Mouse (Mus musculus): ENCODE results near the gene Fnbp1l. TPM values are rescaled to one million over a fixed set of nuclear protein-coding genes. Genes with fewer than 3 reads are reported as not detected.
A peak's percentile ranks its signal among the peaks of the same experiment; 100 is the strongest.

The Fnbp1l gene
- total RNA-seq, 2 experiments from 2014 or later, result 36.1 to 47.9 TPM

DNA sequence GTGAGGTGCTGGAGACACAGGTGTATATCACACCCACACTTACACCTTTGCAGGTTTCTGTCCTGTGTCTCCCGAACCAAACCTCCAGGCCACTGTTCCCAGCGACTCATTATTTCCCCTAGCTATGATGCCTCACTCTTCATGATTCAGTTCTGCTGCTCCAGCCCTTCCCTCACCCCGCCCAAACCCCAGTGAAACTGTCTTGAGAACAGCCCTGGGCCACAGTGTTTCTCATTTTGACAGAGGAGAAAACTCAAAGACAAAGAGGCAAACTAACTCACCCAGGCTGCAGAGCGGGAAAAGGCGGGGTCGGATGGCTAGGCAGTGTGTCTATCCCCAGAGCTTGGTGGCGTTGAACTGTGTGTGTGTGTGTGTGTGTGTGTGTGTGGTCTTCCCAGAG is 121.0 kb downstream of the Fnbp1l start:
- no peak for DNase-seq (ENCODE audit: low spot score in 2 of 2)

DNA sequence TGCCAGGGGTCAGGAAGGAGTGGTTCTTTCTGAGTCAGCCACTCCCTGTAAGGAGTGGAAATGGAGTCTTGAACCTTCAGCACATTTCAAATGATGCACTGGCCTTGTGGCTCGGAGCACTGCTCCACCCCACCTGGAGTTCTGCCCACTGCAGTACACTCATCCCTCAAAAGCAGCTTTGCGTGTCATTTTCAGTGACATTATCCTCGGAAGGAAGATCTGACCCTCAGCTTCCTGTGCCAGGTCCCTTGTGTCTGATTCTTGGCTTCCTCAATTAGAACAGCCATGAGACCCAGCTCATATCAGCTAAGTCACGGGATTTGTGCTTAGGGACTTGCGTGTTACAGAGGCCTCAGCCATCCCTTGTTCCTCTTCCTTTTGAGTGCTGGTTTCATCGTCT is 121.6 kb downstream of the Fnbp1l start:
- DNase-seq (ENCODE audit: low spot score in 2 of 2), result peak in 1 of 2 experiments; percentile 25

DNA sequence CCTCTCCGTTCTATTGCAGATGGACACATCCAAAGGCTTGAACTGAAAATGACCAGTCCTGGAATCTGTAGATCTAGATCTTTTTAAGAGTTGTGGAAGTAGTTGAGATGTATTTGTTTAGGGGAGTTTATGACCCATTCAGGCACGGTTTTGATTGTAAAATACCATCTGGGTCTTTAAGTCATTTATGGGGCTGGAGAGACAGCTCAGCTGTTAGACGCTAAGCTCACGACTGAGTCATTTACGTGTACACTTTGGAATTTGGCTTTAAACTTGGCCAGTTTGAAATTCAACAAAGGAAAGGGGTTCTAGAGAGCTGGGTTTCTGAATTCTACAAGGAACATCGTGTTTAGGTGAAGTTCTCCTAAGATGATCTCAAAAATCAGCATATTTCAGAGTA is 124.8 kb downstream of the Fnbp1l start:
- no peak for DNase-seq (ENCODE audit: low spot score in 2 of 2)

DNA sequence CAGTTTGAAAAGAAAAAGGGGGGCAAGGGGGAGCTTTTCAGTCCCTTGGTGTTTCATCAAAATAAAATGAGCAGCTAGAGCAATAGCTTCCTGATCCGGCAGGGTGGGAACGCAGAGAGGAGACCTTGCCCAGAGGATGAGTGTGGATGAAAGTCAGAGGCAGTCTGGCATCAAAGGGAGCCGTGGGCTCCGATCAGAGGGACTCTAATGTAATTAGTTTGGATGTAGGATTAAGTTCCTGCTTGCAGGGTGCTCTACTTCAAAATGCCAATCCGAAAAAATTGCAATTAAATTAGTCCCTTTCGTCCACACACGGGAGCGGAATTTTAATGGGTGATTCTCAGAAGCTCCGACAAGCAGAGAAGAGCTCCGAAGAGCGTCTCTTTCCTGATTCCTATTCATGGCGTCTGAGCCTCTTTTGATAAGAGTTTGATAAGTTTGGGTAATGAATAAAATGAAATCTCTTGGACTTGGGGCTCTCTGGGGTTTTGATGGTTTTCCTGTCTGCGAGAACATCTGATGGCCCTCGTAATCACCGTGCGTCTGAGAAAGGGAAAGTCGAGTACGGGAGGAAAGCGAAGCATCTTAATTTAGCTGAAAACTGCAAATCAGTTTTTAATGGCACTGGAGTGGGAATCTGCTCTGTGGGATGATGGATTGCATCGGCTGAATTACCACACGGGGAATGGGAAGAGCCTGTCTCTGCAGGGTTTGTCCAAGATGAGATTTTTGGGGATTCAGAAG is 126.5 kb downstream of the Fnbp1l start:
- DNase-seq (ENCODE audit: low spot score in 2 of 2), result no peak

DNA sequence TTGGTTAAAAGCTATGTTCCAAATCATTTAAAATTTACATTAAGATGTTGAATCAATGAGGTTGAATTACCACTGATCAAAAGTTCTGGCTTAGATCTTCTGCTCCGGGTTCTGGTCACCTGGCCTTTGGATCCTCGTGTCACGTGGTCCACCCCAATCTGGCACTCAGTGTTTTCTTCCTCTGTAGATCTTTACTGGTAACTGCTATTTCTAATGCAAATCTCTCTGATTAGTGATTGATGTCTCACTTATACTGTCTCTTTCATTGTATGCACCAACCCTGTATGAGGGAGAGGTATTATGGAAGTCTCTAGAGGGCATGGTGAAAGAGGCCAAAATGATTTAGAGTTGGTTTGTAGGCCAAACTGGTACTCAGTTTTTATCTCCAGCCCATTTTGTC is 127.5 kb downstream of the Fnbp1l start:
- DNase-seq (ENCODE audit: low spot score in 2 of 2), result no peak

DNA sequence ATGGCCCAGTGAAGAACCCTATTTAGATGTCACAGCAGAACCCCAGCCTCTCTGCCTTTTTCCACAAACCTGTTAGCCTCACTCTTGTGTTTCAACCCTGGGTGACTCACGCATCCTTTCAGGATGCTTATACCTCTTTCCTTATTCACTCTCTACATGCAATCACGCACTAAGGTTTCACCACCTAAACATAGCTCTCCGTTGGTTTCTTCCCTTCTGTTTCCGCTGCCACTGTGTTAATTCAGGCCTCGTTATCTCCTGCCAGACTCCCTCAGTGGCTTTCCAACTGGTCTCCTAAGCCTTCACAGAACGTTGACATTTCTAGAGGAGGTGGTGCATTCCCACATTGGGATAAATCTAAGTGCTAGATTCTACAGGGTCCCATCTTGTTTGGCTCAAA is 128.9 kb downstream of the Fnbp1l start:
- no peak for DNase-seq (ENCODE audit: low spot score in 2 of 2)

Small RNAs within 50 kb of the gene (microRNA-seq; reads per million reads assigned to microRNA genes)
- not detected for gene Mir7657

Other genes starting within 250 kb of the Fnbp1l start
- gene Pde5a, start 109.2 kb upstream of the Fnbp1l start, total RNA-seq (2021), result 10 to 100 TPM; 30.7 to 31.2 TPM

All from adrenal gland, postnatal 4 days (tissue).